ENCODE assay signal across 8 mouse cellular contexts in genomic region chr7:126582759-126583158, GRCm38 (mm10). TPM values are rescaled to one million over a fixed set of nuclear protein-coding genes. Genes with fewer than 3 reads are reported as not detected.
DNase-seq lines count a peak whose midpoint lies in the region; ATAC-seq lines count a peak whose summit lies in the region.

No protein-coding gene starts in this region.

- WGBS in heart, embryonic 13.5 days = 1% methylated on average over 20 of the region's 20 CpGs
- WGBS in limb, embryonic 10.5 days = 3% methylated on average over 20 of the region's 20 CpGs
- 3% methylated on average over 20 of the region's 20 CpGs for WGBS in midbrain, embryonic 12.5 days

- H3K4me2 ChIP-seq in heart, embryonic 13.5 days = peak overlapping the region; percentile 90
- H3K4me2 ChIP-seq in midbrain, embryonic 12.5 days (replicated peaks) = peak overlapping the region; percentile 78

- H3K9me3 ChIP-seq in heart, embryonic 13.5 days = no peaks in the 10 kb centered on the region
- no peaks in the 10 kb centered on the region for H3K9me3 ChIP-seq in limb, embryonic 10.5 days (replicated peaks)
- H3K9me3 ChIP-seq in midbrain, embryonic 12.5 days = no peaks in the 10 kb centered on the region

- H3K27ac ChIP-seq in heart, embryonic 13.5 days (replicated peaks) = peak overlapping the region; percentile 81; the same call in 1 of the 2 replicates
- H3K27ac ChIP-seq in limb, embryonic 10.5 days = peak overlapping the region; percentile 92
- H3K27ac ChIP-seq in midbrain, embryonic 12.5 days (replicated peaks) = peak overlapping the region; percentile 70; the same call in 1 of the 2 replicates

- peak overlapping the region; percentile 82 for H3K9ac ChIP-seq in heart, embryonic 13.5 days
- peak overlapping the region; percentile 57 for H3K9ac ChIP-seq in midbrain, embryonic 12.5 days (replicated peaks)

- peaks cover 17% of the 10 kb centered on the region for H3K36me3 ChIP-seq in heart, embryonic 13.5 days
- H3K36me3 ChIP-seq in limb, embryonic 10.5 days = peaks cover 13% of the 10 kb centered on the region
- H3K36me3 ChIP-seq in midbrain, embryonic 12.5 days = peaks cover 5% of the 10 kb centered on the region

- peak; percentile 56 for DNase-seq in adrenal gland, postnatal 10 days
- no peak for DNase-seq in adrenal gland, postnatal 4 days (ENCODE audit: low spot score in 2 of 2)
- DNase-seq in urinary bladder, adult 2 months (ENCODE audit: low spot score) = peak; percentile 49
- no peak for DNase-seq in urinary bladder, postnatal 36 days (ENCODE audit: low spot score in 2 of 2)
- DNase-seq in limb, embryonic 10.5 days (ENCODE audit: low spot score) = peak; percentile 68
- DNase-seq in adipocyte (ENCODE audit: low spot score) = no peak

- peaks cover 17% of the 10 kb centered on the region for H3K4me1 ChIP-seq in heart, embryonic 13.5 days
- H3K4me1 ChIP-seq in limb, embryonic 10.5 days = peaks cover 18% of the 10 kb centered on the region
- H3K4me1 ChIP-seq in midbrain, embryonic 12.5 days = peaks cover 13% of the 10 kb centered on the region

- H3K4me3 ChIP-seq in heart, embryonic 13.5 days = peak overlapping the region; percentile 66
- peak overlapping the region; percentile 67 for H3K4me3 ChIP-seq in limb, embryonic 10.5 days
- peak overlapping the region; percentile 65 for H3K4me3 ChIP-seq in midbrain, embryonic 12.5 days

- peak; percentile 37 for ATAC-seq in heart, embryonic 13.5 days (ENCODE audit: extremely low read depth, insufficient number of reproducible peaks, low FRiP score, low TSS enrichment)
- ATAC-seq in midbrain, embryonic 12.5 days (ENCODE audit: low FRiP score, low read depth) = peak; percentile 70

- peaks cover 32% of the 10 kb centered on the region for H3K27me3 ChIP-seq in heart, embryonic 13.5 days (replicated peaks)
- peaks cover 35% of the 10 kb centered on the region for H3K27me3 ChIP-seq in limb, embryonic 10.5 days (ENCODE audit: low read depth, poor library complexity, severe bottlenecking)
- peaks cover 34% of the 10 kb centered on the region for H3K27me3 ChIP-seq in midbrain, embryonic 12.5 days

RNA-seq across cellular contexts. Expression of gene Apobr, which starts 2.0 kb away (rescaled TPM):
- total RNA-seq in adrenal gland, postnatal 10 days (2021) = 1 to 10 TPM; 2.1 to 2.2 TPM
- total RNA-seq in adrenal gland, postnatal 4 days (2021) = 1 to 10 TPM; 1.1 to 1.2 TPM
- 2.1 and 3.0 TPM in 2 replicates for polyA plus RNA-seq in urinary bladder, adult 2 months (2012; rRNA removed)
- 0.15 and 0.33 TPM in 2 replicates for polyA plus RNA-seq in heart, embryonic 13.5 days (2015; fragmentation: Nextera tagmentation; extraction: Ambion mirVana)
- 0.29 and 0.51 TPM in 2 replicates for polyA plus RNA-seq in limb, embryonic 10.5 days (2016; fragmentation: Nextera tagmentation; extraction: Ambion mirVana)
- polyA plus RNA-seq in midbrain, embryonic 12.5 days (2016; fragmentation: Nextera tagmentation; extraction: Ambion mirVana) = 0.27 and 0.63 TPM in 2 replicates

RNA-seq across cellular contexts. Expression of gene Cln3, which starts 2.9 kb away (rescaled TPM):
- 10 to 100 TPM; 26.1 to 36.1 TPM for total RNA-seq in adrenal gland, postnatal 10 days (2021)
- 10 to 100 TPM; 30.7 to 32.1 TPM for total RNA-seq in adrenal gland, postnatal 4 days (2021)
- 48.1 and 53.3 TPM in 2 replicates for polyA plus RNA-seq in urinary bladder, adult 2 months (2012; rRNA removed)
- polyA plus RNA-seq in heart, embryonic 13.5 days (2015; fragmentation: Nextera tagmentation; extraction: Ambion mirVana) = 19.4 and 22.1 TPM in 2 replicates
- 27.0 and 27.8 TPM in 2 replicates for polyA plus RNA-seq in limb, embryonic 10.5 days (2016; fragmentation: Nextera tagmentation; extraction: Ambion mirVana)
- polyA plus RNA-seq in midbrain, embryonic 12.5 days (2016; fragmentation: Nextera tagmentation; extraction: Ambion mirVana) = 26.1 and 29.2 TPM in 2 replicates

RNA-seq across cellular contexts. Expression of gene Il27, which starts 12.0 kb away (rescaled TPM):
- total RNA-seq in adrenal gland, postnatal 10 days (2021) = not detected
- not detected for total RNA-seq in adrenal gland, postnatal 4 days (2021)
- 0.18 and 0.22 TPM in 2 replicates for polyA plus RNA-seq in urinary bladder, adult 2 months (2012; rRNA removed)
- not detected in 2 replicates for polyA plus RNA-seq in heart, embryonic 13.5 days (2015; fragmentation: Nextera tagmentation; extraction: Ambion mirVana)
- not detected in 2 replicates for polyA plus RNA-seq in limb, embryonic 10.5 days (2016; fragmentation: Nextera tagmentation; extraction: Ambion mirVana)
- not detected in 2 replicates for polyA plus RNA-seq in midbrain, embryonic 12.5 days (2016; fragmentation: Nextera tagmentation; extraction: Ambion mirVana)

RNA-seq across cellular contexts. Expression of gene Eif3c, which starts 16.5 kb away (rescaled TPM):
- 100 to 1,000 TPM; 214 to 223 TPM for total RNA-seq in adrenal gland, postnatal 10 days (2021)
- total RNA-seq in adrenal gland, postnatal 4 days (2021) = 100 to 1,000 TPM; 255 to 260 TPM
- polyA plus RNA-seq in urinary bladder, adult 2 months (2012; rRNA removed) = 85.5 and 109 TPM in 2 replicates
- polyA plus RNA-seq in heart, embryonic 13.5 days (2015; fragmentation: Nextera tagmentation; extraction: Ambion mirVana) = 129 and 135 TPM in 2 replicates
- polyA plus RNA-seq in limb, embryonic 10.5 days (2016; fragmentation: Nextera tagmentation; extraction: Ambion mirVana) = 230 and 241 TPM in 2 replicates
- polyA plus RNA-seq in midbrain, embryonic 12.5 days (2016; fragmentation: Nextera tagmentation; extraction: Ambion mirVana) = 200 and 222 TPM in 2 replicates

RNA-seq across cellular contexts. Expression of gene Nupr1, which starts 47.9 kb away (rescaled TPM):
- 10 to 100 TPM; 14.9 to 19.9 TPM for total RNA-seq in adrenal gland, postnatal 10 days (2021)
- total RNA-seq in adrenal gland, postnatal 4 days (2021) = 10 to 100 TPM in 1 of 2 experiments, 1 to 10 TPM in 1; 7.5 to 15.3 TPM
- polyA plus RNA-seq in urinary bladder, adult 2 months (2012; rRNA removed) = 67.1 and 82.3 TPM in 2 replicates
- 6.2 and 9.3 TPM in 2 replicates for polyA plus RNA-seq in heart, embryonic 13.5 days (2015; fragmentation: Nextera tagmentation; extraction: Ambion mirVana)
- 0.45 and 0.78 TPM in 2 replicates for polyA plus RNA-seq in limb, embryonic 10.5 days (2016; fragmentation: Nextera tagmentation; extraction: Ambion mirVana)
- 4.4 and 7.9 TPM in 2 replicates for polyA plus RNA-seq in midbrain, embryonic 12.5 days (2016; fragmentation: Nextera tagmentation; extraction: Ambion mirVana)

Comparison
In these comparisons a context has a peak if more than half of its experiments do, and no peak if none do; other contexts are left out.
1. DNase-seq: peak in adrenal gland, postnatal 10 days (single experiment), urinary bladder, adult 2 months (single experiment) and limb, embryonic 10.5 days (single experiment); none in adrenal gland, postnatal 4 days (0 of 2), urinary bladder, postnatal 36 days (0 of 2) and adipocyte (single experiment).
2. Peak in every context shown above with its lines, with median percentiles within 50 percentile points of each other: H3K27ac ChIP-seq and H3K4me3 ChIP-seq.